Mouse (Mus musculus) bone marrow macrophage, adult 2 months (primary cell): ENCODE results near the gene Mrpl54.

Source experiments
- CTCF ChIP-seq: IDR thresholded peaks from 2 replicates; pipeline ENCODE4 v1.5.1; 2012; ENCODE audit warnings: low read depth, mild to moderate bottlenecking, low read length, moderate library complexity
- POLR2A ChIP-seq: IDR thresholded peaks from 2 replicates; pipeline ENCODE4 v1.6.1; 2012; ENCODE audit warnings: mild to moderate bottlenecking, low read depth, low read length, borderline replicate concordance

- no peak for TF ChIP-seq CTCF
- no peak for TF ChIP-seq POLR2A
These were observed 50.5 kb downstream of the Mrpl54 start for GRCm38 (mm10) chr10:81216260-81216659.
